Mouse (Mus musculus) v-Abl transformed pro-B cells (cell line): ENCODE measurements at regions not wholly inside any gene's neighbourhood (a gene's known extent, or its start where the extent isn't known, plus 50 kb on each side); places are given as distances from the start of the nearest gene placed in this dataset.

Source experiments
- in situ Hi-C, 2 experiments: fragments of 400-800 bp; cut with MboI; formaldehyde crosslinking; loops; one replicate each; pipeline ENCODE4 v1.15.1; 2025; ENCODE audit not compliant: unreplicated experiment in 2 of 2

DNA sequence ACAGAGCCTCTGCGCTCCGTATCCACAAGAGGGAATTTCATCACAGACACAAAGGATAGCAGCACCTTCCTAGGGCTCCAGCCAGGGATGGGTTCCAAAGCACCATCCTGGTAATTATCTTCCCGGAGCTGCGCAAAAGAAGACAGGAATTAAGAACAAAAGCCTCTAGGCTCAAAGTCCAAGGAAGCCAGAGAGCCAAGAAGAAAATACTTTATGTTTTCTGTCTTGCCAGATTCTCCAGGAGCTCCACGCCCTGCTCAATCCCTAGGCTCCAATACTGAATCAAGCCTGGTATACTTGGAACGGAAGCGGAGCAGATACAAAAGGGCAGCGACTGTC lies 54.4 kb downstream of the Irf2bpl start:
- in situ Hi-C loops: loop anchor here in 1 of 2 experiments (5.0 kb wide), 2 partner anchors 33 to 57 kb away; no protein-coding TSS in a partner anchor

DNA sequence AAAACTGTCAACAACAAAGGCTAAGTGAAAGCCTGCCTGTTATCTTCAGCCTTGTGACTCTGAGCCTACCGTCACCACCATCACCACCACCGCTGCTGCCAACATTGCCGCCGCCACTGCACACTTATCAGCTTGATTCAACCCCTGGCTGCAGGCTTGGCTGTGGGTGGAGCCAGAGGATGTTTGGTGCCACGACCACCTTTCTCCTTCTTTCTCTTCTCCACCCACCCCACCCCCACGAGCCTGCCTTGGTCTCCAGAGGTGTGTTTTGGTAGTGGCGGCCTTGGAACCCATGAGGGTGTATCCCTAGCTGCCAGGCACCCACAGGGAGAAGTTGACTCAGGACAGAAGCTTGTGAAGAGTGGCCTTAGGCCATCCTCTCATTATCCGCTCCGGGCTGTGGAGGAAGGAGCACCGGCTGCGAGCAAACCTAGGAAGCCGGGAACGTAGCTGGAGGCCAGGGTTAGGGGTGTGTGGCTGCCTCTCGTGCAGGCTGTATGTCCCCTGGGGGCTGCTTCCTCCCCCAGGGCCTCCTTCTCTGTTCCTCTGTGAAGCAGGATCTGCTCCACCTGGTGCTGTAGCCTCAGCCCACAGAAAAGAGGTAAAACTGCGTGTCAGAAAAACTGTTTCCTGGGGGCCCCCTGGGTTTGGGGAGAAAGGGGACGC lies 54.9 kb downstream of the Irf2bpl start:
- in situ Hi-C loops: loop anchor here (5.0 kb wide), 2 partner anchors 32 to 58 kb away; no protein-coding TSS in a partner anchor

DNA sequence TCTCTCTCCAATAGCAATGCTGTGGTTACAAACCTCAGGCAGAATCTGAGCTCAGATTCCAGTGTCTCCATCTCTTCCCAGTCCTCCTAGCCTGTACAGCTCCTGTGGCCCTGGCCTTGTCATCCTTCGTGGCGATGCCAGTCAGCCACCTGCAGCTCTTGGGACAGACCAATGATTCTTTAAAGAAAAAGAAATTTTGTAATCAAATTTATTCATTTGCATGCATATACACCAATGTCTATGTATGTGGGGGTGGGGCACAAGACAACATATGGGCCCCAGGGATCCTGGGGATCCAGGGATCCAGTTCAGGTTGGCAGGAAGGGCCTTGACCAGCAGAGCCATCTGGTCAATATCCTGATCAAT lies 57.4 kb downstream of the Irf2bpl start:
- in situ Hi-C loops: loop anchor here in 1 of 2 experiments (5.0 kb wide), 1 partner anchor 60 kb away; no protein-coding TSS in a partner anchor

DNA sequence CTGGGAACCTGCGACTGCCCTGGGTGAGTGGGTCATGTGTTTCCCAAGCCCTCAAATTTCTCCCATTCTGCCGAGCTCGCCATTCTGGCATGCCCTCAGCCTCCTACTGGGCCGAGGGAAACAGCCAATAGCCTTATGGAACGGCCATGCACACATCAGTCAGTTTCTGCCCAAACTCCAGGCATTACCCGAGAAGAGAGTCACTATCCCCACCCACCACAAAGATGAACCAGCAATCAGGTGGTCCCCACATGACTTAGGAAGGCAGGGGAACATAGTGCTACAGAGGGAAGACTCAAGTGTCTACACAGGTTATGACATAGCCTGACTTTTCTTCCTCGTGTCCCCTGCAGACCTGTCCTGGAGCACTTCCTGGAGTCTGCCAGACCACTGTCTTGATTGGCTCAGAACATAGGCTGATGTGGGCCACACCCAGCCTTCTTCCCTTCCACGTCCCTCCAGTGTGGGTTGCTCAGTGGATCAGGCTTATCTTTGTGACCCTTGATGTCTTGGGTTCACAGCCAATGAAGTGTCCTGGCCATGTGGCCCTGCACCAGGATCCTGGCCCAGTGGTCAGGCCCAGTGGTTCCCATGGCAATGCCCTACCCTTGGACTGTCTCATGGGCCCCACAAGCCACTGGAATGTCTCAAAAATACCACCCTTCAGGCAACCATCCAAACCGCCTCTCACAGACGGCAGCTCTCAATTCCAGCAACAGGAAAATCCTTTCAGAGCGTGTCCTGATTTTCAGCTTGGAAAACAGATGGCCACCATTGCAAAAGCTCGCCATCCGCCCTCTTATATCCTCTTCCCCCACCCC lies 58.0 kb downstream of the Irf2bpl start:
- in situ Hi-C loops: loop anchor here in 1 of 2 experiments (5.0 kb wide), 1 partner anchor 61 kb away; no protein-coding TSS in a partner anchor

DNA sequence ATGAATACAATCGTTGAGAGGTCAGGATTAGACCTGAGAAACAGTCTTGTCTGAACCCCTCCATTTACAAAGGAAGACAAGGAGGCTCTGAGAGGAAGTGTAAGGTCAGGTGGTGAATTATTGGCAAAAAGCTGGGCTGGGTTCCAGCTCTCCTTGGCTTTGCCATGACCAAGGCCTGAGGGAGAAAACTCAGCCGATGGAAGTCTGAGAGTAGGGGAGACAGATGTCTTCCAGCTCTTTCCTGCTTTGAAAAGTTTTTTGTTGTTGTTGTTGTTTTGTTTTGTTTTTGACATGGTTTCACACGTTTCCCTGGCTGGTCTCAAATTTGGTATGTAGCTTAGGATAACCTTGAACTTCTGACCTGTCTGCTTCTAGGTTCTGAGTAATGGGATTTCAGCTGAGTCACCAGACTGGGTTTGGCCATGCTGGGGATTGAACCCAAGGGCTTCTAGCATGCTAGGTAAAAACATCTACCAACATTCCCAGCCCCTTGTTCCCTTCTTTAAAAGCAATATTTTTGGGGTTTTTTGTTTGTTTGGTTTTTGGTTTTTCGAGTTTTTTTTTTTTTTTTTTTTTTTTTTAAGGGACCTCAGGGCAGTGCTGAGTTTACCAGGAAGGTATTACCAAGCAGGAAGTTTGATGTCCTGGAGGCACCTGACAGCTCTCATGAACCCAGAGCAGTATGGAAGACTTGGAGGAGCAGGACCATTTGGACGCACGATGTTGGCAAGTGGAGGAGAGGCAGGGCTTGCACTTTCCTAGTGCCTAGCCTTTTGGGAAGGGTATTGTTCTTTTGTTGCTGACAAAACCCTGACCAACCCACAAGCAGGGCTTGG lies 58.8 kb downstream of the Irf2bpl start:
- in situ Hi-C loops: loop anchor here in 1 of 2 experiments (5.0 kb wide), 1 partner anchor 61 kb away; no protein-coding TSS in a partner anchor

DNA sequence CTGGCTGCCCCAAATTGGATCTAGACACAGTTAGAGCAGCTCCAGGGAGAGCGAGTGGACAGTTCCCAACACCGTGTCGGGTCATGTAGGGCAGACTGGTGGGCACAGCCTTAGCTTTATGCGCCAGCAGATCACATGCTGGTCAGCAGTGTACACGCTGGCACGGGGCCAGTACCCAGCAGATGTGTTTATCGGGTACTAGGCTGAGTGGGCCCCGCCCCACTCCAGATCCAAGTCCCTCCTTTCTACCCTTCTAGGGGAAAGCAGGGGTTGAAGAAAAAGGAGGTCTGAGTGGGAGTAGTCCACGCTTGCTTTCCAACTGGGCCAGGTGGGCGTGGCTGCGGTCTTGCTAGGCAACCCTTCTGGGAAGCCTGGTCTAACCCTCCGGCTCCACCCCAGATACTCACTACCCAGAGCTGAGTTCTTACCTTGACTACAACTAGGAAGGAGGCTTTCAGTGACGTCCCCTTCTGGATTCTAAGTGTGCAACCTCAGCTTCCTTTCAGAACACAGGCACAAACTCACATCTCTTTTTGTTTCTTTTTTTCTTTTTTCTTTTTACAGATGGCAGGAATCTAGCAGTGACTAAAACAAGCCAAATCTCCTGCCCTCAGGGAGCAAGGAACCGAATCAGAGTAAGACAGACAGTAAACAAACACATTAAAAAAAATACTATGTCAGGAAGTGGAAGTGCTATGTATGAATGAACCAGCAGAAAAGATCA lies 59.6 kb downstream of the Irf2bpl start:
- in situ Hi-C loops: loop anchor here in 1 of 2 experiments (5.0 kb wide), 1 partner anchor 62 kb away; no protein-coding TSS in a partner anchor

DNA sequence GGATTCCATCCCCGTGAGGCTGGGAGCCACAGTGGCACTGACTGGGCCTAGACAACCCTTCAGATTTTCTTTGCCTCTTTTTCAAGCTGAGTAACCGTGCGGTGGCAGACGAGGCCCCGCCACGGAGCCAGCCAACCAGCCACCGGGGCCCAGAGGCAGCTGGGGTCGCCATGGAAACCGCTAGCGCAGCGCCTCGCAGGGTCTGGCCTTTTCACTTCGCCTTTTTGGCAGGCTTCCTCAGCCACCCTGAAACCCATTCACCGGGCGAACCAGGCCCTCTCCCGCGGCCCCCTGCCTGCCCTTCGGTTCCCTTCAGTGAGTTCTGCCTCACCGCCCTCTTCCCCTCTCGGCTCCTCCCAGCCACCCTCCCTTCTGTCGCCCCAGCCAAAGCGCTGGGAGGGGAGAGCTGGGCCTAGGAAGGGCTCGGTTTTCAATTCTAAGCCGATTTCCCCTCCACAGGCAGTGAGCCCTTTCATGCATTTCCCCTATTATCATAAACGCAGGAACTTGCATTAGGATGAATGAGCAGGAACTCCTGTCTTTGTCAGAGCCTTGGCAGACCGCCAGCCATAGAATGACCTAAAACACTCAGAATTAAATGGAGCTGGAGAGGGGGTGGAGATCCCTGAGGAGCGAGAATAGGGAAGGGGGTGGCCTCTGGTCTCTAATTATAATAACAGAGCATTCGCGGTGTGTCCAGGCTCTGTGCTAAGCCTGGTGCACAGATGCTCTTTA lies 60.6 kb downstream of the Irf2bpl start:
- in situ Hi-C loops: no loop called here

DNA sequence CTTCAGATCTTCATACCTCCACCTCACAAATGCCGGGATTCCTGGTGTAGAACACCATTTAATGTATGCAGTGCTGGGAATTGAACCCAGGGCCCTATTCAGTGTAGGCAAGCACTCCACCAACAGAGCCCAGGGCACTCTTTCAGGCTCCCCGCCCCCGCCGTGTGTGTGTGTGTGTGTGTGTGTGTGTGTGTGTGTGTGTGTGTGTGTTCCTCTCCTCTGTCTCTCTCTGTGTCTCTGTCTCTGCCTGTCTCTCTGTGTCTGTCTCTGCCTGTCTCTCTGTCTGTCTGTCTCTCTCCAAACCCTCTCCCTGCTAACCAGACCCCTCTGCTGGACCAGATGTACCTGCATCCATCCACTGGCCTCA lies 61.1 kb downstream of the Irf2bpl start:
- in situ Hi-C loops: no loop called here

DNA sequence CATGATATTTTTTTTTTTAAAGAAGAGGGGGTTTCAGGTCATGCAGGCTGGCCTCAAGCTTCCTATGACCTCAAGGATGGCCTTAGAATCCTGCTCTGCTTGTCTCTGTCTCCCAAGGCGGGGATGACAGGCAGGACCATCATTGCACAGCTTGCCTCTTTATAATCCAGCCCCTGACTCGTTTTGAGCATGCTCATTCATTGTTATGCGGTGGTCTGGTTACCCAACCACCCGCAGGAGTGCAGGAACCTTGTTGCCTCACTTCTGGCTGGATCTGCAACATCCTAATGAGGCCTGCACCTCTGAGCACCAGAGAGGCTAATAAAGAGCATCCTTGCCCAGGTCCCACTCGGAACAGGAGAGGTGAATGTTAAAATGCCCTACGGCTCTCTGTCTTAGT lies 63.4 kb downstream of the Irf2bpl start:
- in situ Hi-C loops: no loop called here

DNA sequence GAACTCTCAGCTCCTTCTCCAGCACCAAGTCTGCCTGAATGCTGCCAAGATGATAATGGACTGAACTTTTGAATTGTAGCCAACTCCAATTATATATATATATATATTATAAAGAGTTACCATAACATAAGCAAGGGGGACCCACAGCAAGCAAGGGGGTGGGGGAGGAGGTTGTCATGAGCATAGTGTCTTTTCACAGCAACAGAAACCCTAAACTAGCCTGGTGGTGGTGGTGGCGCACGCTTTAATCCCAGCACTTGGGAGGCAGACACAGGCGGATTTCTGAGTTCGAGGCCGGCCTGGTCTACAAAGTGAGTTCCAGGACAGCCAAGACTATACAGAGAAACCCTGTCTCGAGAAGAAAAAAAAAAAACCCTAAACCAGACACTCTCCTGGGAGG lies 65.0 kb downstream of the Irf2bpl start:
- in situ Hi-C loops: no loop called here

DNA sequence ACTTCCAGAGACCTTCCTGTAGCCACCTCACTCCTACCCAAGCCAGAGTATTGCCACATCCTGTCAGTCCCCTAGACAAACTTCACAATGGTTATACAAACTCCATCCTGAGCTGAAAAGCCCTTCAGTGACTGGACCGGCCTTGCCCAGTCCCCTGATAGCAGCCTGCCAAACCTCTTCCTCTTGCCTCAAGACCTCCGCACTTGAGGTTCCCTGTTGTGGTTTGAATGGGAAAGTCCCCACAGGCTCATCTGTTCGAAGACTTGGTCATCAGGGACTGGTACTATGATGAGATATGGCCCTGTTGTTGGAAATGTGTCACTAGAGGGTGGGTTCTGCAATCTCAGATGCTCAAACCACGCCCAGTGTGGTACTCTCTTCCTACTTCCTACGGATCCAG lies 65.4 kb downstream of the Irf2bpl start:
- in situ Hi-C loops: no loop called here

DNA sequence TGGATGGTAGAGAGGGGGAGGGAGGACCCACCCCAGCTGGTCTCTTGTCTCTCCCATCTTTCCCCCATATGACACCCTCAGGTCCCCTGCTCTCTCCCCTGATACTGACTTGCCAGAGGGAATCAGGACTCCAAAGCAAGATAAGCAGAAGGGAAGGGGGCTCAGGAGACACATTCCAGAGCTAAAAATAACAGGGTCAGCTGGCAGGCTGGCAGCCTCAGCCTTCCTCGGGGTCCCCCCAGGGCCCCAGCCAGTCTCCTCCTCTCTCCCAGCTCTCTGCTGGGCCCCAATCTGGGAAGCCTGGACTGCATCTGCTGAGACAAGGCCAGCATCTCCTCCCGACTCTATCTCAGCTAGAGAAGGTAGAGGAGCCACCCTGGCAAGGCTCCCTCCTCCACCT lies 66.4 kb downstream of the Irf2bpl start:
- in situ Hi-C loops: no loop called here

DNA sequence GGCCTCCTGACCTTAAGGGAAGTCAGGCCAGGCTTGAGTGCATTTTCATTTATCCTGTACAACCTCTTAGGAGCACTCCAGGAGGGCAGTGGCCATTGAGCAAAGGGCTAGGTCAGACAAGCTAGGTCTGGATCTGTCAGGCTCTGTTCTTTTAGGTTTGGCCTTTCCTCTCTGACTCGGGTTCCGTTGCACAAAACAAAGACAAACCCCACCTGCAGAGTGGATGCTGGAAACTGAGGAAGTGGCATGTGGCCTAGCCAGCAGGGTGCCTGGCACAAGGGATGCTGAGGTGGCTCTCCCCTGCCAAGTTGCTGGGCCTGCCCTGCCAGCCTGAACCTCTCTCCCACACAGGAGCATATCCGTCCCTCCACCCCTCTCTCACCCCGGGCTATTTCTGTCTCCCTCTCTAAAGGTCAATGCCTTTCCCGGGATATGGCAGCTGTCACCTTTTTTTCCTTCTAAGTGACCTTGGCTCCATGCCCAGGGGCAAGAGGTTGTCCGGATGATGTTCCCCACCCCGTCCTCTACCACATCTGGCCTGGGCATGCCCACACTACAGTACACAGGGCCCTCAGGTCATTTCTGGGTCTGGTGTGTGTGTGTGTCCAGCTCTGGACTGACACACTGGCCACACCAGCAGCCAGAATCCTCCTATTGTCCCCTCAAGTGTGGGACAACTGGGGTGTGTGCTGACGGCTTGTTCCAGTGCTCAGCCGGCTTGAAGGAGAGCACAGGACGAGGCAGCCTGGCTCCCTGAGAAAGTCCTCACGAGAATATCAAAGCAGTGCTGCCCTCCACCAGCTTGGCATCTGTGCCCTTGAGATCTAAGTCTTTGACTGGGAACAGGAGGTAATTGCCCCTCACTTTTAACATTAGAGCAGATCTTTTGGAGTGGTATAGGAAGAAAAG lies 67.6 kb downstream of the Irf2bpl start:
- in situ Hi-C loops: no loop called here

DNA sequence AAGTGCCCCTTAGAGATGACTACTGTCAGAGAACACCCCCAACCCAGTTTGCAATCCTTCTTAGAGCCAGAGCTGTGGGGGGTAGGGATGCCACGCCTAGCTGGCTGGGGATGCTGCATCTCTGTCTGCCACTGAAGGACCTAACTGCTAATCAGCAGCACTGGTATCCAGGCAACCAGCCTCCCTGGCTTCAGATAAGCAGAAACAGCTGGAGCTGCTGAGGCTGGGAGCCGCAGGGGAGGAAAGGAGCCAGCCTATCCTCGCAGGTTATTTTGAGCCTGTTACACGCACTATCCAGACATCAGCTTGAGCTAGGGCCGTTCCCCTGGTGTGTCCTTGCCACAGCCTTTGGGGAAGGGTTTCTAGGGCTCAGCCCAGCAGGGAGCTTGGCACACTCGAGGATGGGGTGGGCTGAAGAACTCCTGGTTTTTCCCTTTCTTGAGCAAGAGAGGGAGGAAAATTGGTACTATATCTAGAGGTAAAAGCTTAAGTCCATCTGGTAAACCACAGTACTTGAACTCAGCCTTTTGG lies 68.4 kb downstream of the Irf2bpl start:
- in situ Hi-C loops: no loop called here

DNA sequence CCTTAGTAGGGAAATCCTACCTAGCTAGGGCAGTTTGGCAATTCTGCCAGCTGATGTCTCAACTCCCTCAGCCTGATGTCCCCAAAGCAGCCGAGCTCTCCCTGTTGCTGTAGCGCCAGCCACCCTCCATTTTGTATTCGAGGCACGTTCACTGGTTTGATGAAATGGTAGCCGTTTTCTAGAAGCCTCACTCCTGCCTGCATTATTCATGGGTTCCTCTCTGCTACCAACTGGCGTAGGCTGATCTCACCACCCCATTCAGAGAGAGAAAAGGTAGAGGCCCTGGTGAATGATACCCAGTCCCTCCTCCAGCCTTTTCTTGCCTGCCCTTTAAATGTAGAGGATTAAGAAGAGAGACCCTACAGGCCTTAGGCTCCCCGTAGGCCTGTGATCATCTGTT lies 69.9 kb downstream of the Irf2bpl start:
- in situ Hi-C loops: no loop called here
